Mouse (Mus musculus): ENCODE data around the gene Acoxl. TPM values are rescaled to one million over a fixed set of nuclear protein-coding genes. Genes with fewer than 3 reads are reported as not detected.
"Not testable (repeated sequence)": the region's sequence is repeated elsewhere in the genome, so short reads cannot be mapped to it uniquely, and the experiment has no call there.

Gene Acoxl
- total RNA-seq, 1 experiment from 2014 or later, result not detected

DNA sequence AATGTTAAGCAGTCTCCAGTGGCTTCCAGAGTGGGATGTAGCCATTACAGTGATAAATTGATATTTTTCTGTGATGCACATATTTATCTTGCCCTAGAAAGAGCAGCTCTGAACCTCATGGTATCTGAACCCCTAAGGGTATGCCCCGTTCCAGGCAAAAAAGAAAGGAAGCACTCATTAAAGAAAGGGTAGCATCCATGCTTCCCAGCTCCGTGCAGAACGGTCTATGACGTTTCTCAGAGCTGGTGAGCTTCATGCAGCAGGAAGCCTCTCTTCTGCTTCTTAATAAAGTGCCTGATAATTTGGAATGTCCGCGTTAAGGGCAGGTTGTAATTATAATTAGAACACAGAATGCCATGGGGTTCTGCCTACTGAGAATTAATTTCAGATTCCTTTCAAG lies 240.6 kb downstream of the Acoxl start:
- ATAC-seq (replicated peaks in 1 of 2; ENCODE audit: insufficient read depth in 1 of 2, low FRiP score in 2 of 2, low TSS enrichment in 1 of 2, low read depth in 1 of 2, poor library complexity in 2 of 2, severe bottlenecking in 2 of 2), result no peak

DNA sequence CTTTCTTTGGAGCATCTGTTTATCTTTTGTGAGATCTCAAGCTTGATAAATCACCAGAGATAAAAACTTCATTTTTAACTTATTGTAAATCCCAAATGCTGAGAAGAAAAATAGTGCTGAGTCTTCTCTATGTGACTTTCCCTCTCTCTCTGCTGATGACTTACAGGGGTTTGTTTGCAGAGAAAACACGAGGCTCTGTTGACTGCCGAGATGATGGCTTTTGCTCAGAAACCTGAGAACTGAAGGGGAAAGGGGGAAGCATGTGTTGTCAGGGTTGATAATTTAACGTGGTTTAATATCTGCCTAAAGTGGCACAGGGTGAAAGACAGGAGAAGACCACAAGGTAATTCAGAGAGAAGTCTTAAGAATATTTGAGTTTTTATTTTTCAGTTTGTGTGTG lies 245.2 kb downstream of the Acoxl start:
- no peak for ATAC-seq (replicated peaks in 1 of 2; ENCODE audit: insufficient read depth in 1 of 2, low FRiP score in 2 of 2, low TSS enrichment in 1 of 2, low read depth in 1 of 2, poor library complexity in 2 of 2, severe bottlenecking in 2 of 2)

DNA sequence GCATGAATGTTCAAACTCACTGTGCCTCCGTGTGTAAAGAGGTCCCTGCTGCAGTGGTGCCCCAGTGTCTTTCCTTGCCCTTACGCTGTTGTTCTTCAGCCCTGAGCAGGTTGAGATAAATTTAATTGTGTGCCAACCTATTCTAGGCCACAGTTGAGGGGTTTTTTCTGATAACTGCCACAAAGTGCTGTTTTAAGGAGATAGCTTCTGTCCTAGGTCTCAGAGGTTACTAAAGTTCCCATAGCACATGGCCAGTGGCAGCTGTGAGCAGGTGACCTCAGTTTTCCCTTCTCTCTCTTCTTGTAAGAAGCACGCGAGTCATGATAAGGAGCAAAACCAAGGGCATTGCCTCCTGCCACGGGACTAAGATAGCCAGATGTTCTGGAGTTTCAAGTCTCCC lies 245.9 kb downstream of the Acoxl start:
- peak; percentile 20 to 36; a peak in 1 of 4 replicates for ATAC-seq (replicated peaks in 1 of 2; ENCODE audit: insufficient read depth in 1 of 2, low FRiP score in 2 of 2, low TSS enrichment in 1 of 2, low read depth in 1 of 2, poor library complexity in 2 of 2, severe bottlenecking in 2 of 2)

DNA sequence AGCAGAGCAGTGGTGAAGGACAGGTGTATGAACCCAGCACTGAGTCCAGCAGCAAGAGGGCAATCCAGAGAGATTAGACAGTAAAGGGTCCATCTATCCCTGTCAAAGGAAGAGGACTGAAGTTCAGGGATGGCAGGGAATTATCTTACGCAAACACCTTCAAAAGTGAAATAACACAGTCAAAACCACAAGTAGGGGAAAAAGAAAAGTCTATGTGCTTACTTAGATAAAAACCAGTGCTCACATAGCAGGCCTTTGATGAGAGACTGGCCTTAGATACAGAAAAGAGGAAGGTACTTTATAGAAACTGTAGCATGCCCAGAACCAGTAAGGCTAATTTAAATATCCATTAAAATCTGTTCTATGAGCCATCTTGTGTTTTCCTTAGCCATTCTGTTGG lies 246.8 kb downstream of the Acoxl start:
- 0 out of 4 replicates have a peak, but pooled peaks of 1 of the 2 experiments have one; percentile 36 for ATAC-seq (replicated peaks in 1 of 2; ENCODE audit: insufficient read depth in 1 of 2, low FRiP score in 2 of 2, low TSS enrichment in 1 of 2, low read depth in 1 of 2, poor library complexity in 2 of 2, severe bottlenecking in 2 of 2)

DNA sequence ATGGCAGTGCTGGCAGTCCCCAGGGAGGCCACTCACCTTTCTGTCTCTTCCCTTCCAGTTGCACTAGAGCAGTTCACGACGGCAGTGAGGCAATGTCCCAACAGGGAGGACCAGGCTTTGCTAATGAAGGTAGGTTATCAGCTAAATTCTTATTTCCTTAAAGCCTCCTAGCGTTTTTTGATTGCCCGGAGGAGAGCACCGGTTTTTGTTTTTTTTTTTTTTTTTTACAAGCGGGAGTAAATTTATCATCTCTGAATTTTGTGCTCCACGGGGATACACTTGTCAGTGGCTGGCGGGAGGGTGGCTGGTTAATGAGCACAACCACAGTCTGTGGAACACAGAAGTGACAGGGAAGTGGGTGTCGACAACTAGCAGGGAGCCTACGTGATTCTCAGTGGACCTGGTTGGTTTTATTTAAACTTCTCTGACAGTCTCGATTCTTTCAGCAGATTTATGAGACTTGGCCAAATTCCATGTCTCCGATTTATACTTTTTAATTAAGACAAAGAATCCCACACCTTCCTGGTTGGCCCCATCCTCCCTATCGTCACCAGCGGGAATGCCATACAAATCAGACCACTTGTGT lies 247.7 kb downstream of the Acoxl start:
- ATAC-seq (replicated peaks in 1 of 2; ENCODE audit: insufficient read depth in 1 of 2, low FRiP score in 2 of 2, low TSS enrichment in 1 of 2, low read depth in 1 of 2, poor library complexity in 2 of 2, severe bottlenecking in 2 of 2), result no peak

DNA sequence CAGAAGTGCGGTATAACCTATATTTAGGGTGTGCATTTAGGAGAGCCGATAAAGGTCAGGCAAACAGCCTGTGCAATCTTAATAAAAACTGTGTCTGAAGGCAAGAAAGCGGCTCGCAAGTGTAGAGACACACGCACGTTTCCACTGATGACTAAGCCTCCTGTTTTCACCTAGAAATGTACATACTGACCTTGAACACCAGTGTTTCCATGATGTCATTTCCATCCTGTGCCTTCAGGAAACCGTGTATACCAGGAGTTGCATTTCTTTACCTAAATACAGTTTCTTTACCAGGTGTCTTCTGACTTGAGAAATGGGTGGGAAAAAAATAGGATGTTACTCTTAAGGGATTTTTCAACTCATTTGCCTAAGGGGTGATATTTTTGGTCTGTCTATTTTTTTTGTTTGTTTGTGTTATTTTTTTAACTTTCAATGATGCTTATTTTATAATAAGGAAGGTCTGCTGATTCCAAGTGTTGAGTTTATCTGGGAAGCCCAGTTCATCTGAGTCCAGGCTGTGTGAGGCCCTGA lies 248.4 kb downstream of the Acoxl start:
- no peak for ATAC-seq (replicated peaks in 1 of 2; ENCODE audit: insufficient read depth in 1 of 2, low FRiP score in 2 of 2, low TSS enrichment in 1 of 2, low read depth in 1 of 2, poor library complexity in 2 of 2, severe bottlenecking in 2 of 2)

DNA sequence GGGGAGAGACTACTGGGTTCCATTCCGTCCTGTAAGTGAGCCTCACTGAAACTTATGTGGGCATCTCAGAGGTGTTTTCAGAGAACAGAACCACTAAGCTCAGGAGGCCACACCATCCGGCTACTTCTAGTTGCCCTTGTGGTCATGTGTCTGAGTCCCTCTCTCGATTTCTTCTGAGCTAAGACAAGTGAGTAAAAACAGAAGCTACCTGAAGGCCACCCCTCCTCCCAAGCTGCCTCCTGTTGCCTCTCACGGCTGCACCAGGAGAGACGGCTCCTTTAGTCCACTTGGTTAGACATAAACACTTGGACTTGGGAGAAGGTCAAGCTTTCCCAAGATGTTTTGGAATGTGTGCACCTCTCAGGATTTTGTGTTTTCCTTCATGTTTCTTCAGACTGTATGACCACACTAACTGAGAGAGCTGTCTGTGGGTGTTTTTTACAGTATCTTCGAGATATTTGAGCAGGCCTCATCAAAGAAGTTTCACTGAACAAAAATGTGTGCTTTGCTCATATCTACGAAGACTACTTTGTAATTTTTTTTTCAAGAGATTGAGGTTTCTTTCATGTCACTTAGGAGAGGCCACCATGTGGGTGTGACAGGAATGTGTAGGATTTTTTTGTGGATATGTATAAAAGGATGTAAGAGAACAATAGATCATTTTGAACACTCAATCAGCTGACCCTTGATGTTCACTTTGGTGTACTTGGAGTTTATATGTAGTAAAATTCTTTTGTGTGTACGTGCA lies 249.3 kb downstream of the Acoxl start:
- ATAC-seq (replicated peaks in 1 of 2; ENCODE audit: insufficient read depth in 1 of 2, low FRiP score in 2 of 2, low TSS enrichment in 1 of 2, low read depth in 1 of 2, poor library complexity in 2 of 2, severe bottlenecking in 2 of 2), result no peak

DNA sequence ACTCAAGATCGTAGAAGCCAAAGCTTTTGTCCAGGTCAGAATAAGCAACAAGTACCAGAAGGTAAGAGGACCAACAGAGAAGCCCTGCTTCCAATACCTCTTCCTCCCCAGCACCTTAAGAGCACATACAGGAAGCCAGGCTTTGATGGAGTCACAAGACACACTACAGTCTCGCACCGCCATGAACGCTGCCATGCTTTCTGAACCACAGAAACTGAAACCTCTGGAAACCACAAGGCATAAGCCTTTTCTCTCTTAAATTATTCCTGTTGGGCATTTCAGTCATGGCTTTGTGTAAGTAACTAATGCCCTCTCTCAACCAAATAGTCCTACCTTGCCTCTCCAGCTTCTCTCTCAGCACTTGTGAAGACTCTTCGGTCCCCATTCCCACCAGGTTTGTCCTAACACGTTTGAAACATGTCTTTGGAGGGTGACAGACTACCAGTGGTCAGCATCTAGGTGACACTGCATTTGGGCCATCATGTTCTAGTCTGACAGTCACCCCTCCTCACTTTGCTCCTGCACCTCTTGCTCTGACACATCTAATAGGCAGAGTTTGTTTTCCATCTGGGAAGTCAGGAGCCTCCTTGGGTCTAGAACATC lies 251.7 kb downstream of the Acoxl start:
- no peak for ATAC-seq (replicated peaks in 1 of 2; ENCODE audit: insufficient read depth in 1 of 2, low FRiP score in 2 of 2, low TSS enrichment in 1 of 2, low read depth in 1 of 2, poor library complexity in 2 of 2, severe bottlenecking in 2 of 2)

DNA sequence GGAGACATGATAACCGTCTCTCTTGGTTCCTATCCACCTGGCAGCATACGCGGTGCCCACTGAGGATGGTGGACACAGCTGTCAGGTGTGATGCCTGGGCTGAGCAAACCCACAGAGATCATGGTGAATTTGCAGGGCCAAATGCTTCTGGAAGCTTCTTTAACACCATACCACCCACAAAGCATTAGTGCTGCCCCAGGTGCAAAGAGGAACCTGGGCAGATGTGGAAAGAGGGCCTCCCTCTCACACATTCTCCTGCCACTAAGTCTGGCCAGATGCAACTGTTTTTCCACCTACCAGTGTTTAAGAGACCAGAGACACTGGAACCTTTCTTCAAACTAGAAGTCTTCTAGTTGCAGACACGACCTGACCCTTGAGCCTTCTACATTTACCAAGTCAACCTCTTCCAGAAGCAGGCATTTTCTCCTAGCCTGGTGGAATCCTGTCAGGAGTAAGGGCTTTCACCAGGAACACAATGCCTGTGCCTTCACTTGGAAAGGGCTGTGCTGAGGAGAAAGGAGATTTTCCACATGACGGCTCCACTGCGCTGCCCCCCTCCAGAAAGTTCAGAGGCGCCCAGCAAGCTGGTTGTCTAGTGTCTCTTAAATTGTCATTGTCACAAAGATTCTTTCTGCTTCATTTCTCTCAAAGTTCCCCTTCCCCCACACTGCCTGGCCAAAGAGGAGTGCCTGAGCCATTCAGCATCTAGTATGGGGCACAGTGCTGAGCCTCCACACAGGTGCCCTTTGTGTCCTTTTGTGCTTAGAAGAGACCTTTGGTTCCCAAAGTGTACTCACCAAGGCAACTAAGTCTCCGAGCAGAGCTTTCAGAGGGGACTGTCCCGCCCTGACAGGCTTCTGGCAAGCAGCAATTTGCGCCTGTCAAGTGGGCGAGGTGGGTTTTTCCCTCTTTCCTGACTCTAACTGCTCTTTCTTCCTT lies 253.0 kb downstream of the Acoxl start:
- ATAC-seq (replicated peaks in 1 of 2; ENCODE audit: insufficient read depth in 1 of 2, low FRiP score in 2 of 2, low TSS enrichment in 1 of 2, low read depth in 1 of 2, poor library complexity in 2 of 2, severe bottlenecking in 2 of 2), result no peak

DNA sequence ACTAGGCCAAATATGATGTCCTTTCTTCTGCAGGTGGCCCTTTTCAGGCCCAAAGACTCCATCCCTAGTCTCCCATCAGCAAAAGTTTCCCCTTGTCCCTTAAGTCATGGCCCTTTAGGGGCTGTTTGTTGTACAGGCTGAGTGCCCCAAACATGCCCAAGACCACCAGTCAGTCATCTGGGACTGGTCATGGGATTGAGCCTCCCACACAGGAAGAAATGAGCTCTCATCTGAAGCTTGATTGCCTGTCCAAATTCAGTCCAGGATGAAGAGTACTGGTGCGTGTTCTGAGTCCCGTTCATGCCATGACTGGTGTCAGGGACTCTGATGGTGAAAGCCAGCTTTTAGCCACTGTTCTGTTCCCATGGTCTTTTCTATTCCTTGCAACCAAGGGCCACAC lies 253.8 kb downstream of the Acoxl start:
- no peak for ATAC-seq (replicated peaks in 1 of 2; ENCODE audit: insufficient read depth in 1 of 2, low FRiP score in 2 of 2, low TSS enrichment in 1 of 2, low read depth in 1 of 2, poor library complexity in 2 of 2, severe bottlenecking in 2 of 2)

DNA sequence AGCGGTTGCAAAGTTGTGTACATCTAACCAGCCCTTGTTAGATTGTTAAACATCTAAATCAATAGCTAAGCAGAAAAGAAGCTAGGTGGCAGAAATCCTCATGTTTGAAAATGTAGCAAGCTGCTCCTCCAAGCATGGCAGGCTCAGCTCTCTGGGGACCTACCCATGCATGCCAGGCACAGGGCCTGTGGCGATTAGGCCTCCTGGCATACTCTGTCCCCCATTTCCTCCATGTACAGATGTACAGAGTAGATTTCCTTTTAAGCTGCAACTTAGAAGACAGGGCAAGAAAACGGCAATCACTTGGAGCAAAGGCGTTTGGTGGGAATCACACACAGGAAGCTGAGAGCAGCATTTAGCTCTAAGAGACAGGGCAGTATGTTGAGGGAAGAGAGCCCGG lies 255.5 kb downstream of the Acoxl start:
- no peak for ATAC-seq (replicated peaks in 1 of 2; ENCODE audit: insufficient read depth in 1 of 2, low FRiP score in 2 of 2, low TSS enrichment in 1 of 2, low read depth in 1 of 2, poor library complexity in 2 of 2, severe bottlenecking in 2 of 2)

DNA sequence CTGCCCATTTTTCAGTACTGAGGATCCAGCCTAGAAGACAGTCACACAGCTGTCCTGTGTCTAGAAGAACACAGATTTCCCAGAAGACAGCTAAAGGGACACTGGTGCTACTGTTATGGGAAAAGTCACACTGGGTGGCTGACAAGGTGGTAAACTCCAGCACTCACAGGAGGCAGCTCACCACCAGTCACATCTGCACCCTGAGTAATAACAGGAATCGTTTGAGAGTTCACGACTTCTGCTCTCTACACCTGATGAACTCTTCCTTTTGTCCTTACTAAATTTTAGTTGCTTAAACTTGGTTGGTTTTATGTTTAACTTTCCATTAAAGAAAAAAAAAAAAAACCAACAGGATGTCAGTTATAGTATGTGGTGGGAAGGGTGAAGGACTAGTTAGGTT lies 255.9 kb downstream of the Acoxl start:
- no peak for ATAC-seq (replicated peaks in 1 of 2; ENCODE audit: insufficient read depth in 1 of 2, low FRiP score in 2 of 2, low TSS enrichment in 1 of 2, low read depth in 1 of 2, poor library complexity in 2 of 2, severe bottlenecking in 2 of 2)

DNA sequence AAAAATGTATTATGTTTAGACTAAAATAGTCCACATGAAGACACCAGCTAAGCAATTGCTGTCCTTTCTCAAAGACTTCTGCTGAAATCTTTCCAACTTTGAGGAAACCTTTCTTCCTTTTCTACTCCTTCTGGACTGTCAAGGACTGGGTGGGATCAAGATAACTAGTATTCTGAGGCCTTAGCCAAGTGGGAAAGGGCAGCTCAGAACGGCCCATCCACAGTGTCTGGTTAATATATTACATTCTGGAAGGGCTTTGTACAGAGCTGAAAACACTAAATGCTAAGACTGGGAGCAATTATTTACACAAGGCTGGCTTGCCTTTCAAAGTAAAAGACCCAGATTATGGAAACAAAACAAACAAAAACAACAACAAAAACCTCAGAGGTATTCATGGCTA lies 256.6 kb downstream of the Acoxl start:
- no peak for ATAC-seq (replicated peaks in 1 of 2; ENCODE audit: insufficient read depth in 1 of 2, low FRiP score in 2 of 2, low TSS enrichment in 1 of 2, low read depth in 1 of 2, poor library complexity in 2 of 2, severe bottlenecking in 2 of 2)

DNA sequence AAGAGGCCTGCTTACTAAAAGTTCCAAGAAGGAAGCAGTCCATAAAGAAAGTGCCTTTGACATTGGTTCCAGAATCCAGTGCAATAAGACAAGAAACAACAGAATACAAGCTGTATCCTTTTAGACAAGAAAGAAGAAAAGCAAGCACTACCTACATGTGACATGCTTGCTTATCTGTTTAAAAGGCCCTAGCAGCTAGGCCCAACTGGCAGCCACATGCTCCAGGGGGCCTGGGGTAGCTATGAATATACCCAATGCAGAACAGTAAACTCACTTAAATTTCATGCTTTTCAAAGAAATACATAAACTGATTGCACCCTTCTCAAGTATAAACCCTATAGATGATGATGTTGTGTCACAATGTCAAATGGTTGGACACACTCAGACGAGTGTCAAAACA lies 257.4 kb downstream of the Acoxl start:
- ATAC-seq (replicated peaks in 1 of 2; ENCODE audit: insufficient read depth in 1 of 2, low FRiP score in 2 of 2, low TSS enrichment in 1 of 2, low read depth in 1 of 2, poor library complexity in 2 of 2, severe bottlenecking in 2 of 2), result no peak

DNA sequence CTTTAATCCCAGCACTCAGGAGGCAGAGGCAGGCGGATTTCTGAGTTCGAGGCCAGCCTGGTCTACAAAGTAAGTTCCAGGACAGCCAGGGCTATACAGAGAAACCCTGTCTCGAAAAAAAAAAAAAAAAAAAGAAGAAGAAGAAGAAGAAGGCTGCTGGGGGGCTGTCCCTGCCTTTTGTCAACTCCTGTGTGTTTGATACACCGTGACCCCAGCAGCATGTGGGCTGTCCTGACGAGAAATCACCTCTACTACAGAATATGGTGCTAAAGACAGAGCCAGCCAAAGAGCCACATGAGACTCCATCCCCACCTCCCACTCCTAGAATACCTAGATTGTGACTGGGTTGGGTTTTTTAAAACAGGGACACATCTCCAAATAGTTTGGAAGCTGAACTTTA lies 259.4 kb downstream of the Acoxl start:
- ATAC-seq (replicated peaks in 1 of 2; ENCODE audit: insufficient read depth in 1 of 2, low FRiP score in 2 of 2, low TSS enrichment in 1 of 2, low read depth in 1 of 2, poor library complexity in 2 of 2, severe bottlenecking in 2 of 2), result not testable (repeated sequence)

DNA sequence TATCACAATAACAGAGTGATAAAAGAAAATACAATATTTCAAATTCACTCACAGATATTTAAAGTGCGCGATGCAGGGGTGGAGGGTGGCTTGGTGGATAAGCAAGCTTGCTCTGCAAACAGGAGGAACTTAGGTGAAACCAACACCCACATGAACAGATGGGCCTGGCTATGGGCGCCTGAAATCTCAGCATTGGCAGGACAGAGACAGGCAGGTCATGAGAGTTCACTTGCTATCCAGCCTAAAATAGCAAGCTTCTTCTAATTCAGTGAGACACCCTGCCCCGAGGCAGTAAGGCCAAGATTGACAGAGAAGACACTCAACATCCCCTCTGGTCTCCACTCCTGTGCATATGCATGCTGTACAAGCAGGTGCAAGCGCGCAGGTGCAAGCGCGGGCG lies 263.4 kb downstream of the Acoxl start:
- no peak for ATAC-seq (replicated peaks in 1 of 2; ENCODE audit: insufficient read depth in 1 of 2, low FRiP score in 2 of 2, low TSS enrichment in 1 of 2, low read depth in 1 of 2, poor library complexity in 2 of 2, severe bottlenecking in 2 of 2)

DNA sequence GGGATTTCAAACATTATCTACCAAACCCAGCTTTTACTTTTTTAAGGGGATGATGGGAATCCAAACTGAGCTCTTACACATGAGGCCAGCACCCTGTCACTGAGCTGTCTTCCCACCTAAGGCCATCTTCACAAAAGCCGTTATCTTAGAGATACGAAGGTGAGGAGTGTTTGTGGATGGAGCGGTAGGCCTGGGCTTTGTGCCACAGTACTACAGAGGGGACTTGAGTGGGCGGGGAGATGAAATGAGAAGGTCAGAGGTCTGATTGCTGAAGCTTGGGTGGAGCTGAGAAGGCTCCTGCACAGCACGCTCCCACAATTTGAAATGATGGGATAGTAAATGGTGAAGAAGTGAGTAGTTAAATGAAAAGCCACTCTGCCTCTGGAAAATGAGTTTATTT lies 266.1 kb downstream of the Acoxl start:
- ATAC-seq (replicated peaks in 1 of 2; ENCODE audit: insufficient read depth in 1 of 2, low FRiP score in 2 of 2, low TSS enrichment in 1 of 2, low read depth in 1 of 2, poor library complexity in 2 of 2, severe bottlenecking in 2 of 2), result no peak

DNA sequence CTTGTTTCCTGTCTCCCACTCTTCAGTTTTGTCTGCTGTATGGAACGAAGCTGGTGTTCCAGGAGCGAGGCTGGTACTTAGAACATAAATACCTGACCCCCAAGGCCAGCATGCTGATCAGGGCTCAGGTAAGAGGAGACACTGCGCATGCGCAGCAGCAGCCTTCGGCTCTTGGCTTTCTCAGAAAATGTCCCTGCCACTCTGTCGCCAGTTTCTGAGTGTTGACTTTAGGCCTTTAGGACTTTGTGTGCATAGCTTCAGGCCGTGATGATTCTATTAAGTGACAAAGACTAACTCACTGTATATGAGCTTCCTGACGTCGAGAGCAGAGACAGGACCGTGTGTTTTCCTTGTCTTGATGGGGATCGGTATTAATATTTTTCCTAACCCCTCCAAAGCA lies 267.0 kb downstream of the Acoxl start:
- ATAC-seq (replicated peaks in 1 of 2; ENCODE audit: insufficient read depth in 1 of 2, low FRiP score in 2 of 2, low TSS enrichment in 1 of 2, low read depth in 1 of 2, poor library complexity in 2 of 2, severe bottlenecking in 2 of 2), result no peak

All from hematopoietic stem cell, adult 5-6 weeks (primary cell).